Mouse (Mus musculus) gastrocnemius, adult 18-20 months (tissue): ENCODE measurements at regions not wholly inside any gene's neighbourhood (a gene's known extent, or its start where the extent isn't known, plus 50 kb on each side); places are given as distances from the start of the nearest gene placed in this dataset.

Source experiments
- DNase-seq: peaks from one replicate; pipeline ENCODE4 v3.0.0; 2021; ENCODE audit warnings: low spot score

GRCm38 (mm10) chr14:120146908-120147770 is 104.9 kb upstream of the Oxgr1 start:
- DNase-seq = peak; percentile 35

- DNase-seq = no peak
Measured at GRCm38 (mm10) chr14:120148803-120149202, 106.6 kb upstream of the Oxgr1 start.

GRCm38 (mm10) chr14:120149341-120149741 is 107.1 kb upstream of the Oxgr1 start:
- DNase-seq = no peak

- DNase-seq = no peak
Measured at GRCm38 (mm10) chr14:120150589-120150988, 108.4 kb upstream of the Oxgr1 start.

GRCm38 (mm10) chr14:120154413-120154812 is 112.2 kb upstream of the Oxgr1 start:
- DNase-seq = no peak

- DNase-seq = no peak
Measured at GRCm38 (mm10) chr14:120164184-120164583, 111.3 kb upstream of the Mbnl2 start.

- DNase-seq = no peak
Measured at GRCm38 (mm10) chr14:120165496-120166045, 109.9 kb upstream of the Mbnl2 start.

GRCm38 (mm10) chr14:120170733-120171132 is 104.7 kb upstream of the Mbnl2 start:
- no peak for DNase-seq

GRCm38 (mm10) chr14:120172058-120172457 is 103.4 kb upstream of the Mbnl2 start:
- no peak for DNase-seq

- no peak for DNase-seq
Measured at GRCm38 (mm10) chr14:120172844-120173243, 102.6 kb upstream of the Mbnl2 start.

- DNase-seq = no peak
Measured at GRCm38 (mm10) chr14:120174615-120175014, 100.9 kb upstream of the Mbnl2 start.

- DNase-seq = no peak
Measured at GRCm38 (mm10) chr14:120195218-120195617, 80.3 kb upstream of the Mbnl2 start.

- no peak for DNase-seq
Measured at GRCm38 (mm10) chr14:120211741-120212140, 63.7 kb upstream of the Mbnl2 start.

GRCm38 (mm10) chr14:120212626-120213025 is 62.8 kb upstream of the Mbnl2 start:
- no peak for DNase-seq

GRCm38 (mm10) chr14:120219224-120219623 is 56.2 kb upstream of the Mbnl2 start:
- DNase-seq = no peak

GRCm38 (mm10) chr14:120223528-120224201 is 51.8 kb upstream of the Mbnl2 start:
- DNase-seq = no peak

GRCm38 (mm10) chr14:120224202-120224846 is 51.1 kb upstream of the Mbnl2 start:
- no peak for DNase-seq

- no peak for DNase-seq
Measured at GRCm38 (mm10) chr14:120225657-120226056, 49.8 kb upstream of the Mbnl2 start.
